Mouse (Mus musculus): ENCODE measurements around the gene Medag. TPM values are rescaled to one million over a fixed set of nuclear protein-coding genes. Genes with fewer than 3 reads are reported as not detected.

The Medag gene
- 10 to 100 TPM; 16.8 to 17.1 TPM for total RNA-seq (2021)
- long read RNA-seq, experiment 1, transcript Medag-201 (5 exons, 2,953 nt), result major isoform, 11 of 12 reads
- long read RNA-seq, experiment 1, partial matches to known transcripts, result 1 of 12 reads
- long read RNA-seq, experiment 1, other reads (novel, unspliced or antisense), result 0 of 12 reads
- long read RNA-seq, experiment 2, transcript Medag-201 (5 exons, 2,953 nt), result major isoform, 18 of 19 reads
- long read RNA-seq, experiment 2, partial matches to known transcripts, result 0 of 19 reads
- long read RNA-seq, experiment 2, other reads (novel, unspliced or antisense), result 1 of 19 reads

DNA sequence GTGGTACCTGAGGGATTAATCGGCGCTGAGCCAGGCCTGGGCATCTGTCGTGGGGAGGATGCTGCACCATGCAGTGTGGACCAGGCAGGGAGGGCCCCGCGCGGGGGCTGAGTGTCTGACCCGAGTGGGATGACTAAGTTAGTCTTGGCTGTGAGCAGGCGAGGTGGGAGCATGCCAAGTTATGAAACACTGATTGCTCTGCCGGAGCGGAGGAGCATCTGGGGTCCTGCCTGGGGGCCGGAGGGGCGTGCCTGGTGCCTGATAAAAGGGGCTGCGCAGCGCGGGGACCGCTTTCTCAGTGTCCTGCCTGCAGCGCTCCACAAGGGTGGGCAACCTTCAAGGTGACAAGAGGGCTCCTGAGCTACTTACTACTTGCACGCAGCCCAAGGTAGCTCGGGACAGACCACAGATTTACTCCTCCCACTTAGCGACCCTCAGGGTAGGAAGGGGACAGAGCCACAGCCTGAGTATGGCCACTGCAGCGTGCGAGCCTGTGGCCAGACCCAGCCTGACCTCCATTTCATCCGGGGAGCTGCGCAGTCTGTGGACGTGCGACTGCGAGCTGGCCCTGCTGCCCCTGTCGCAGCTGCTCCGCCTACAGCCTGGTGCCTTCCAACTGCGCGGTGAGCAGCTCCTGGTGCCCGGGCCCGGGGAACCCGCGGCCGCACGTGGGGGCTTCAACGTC, at the start of gene Medag:
Medag (plus strand) TSS at position 241 of the 685 bp plus-strand sequence.
- intact Hi-C loops (cut with DNase I; ENCODE audit: low total_unique reads), result no loop called here
- DNase-seq, result peak; percentile 88

DNA sequence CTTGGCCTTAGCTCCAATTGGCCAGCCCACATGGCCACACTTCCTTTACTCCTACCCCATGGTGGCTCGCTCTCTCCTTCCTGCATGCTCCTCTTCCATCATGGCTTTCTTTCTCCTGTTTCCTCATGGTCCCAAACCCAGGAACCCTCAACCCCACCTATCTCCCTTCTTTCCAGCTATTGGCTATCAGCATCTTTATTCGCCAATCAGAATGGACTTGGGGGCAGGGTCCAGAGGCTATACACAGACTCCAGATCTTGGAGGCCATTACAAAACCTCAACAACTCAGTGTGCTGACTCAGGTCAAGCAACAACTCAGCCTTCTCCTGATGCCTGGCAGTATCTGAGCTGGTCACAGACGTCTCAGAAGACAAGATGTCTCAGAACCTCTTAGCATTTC, 48.9 kb upstream of the Medag start:
- intact Hi-C loops (cut with DNase I; ENCODE audit: low total_unique reads), result no loop called here
- DNase-seq, result no peak

DNA sequence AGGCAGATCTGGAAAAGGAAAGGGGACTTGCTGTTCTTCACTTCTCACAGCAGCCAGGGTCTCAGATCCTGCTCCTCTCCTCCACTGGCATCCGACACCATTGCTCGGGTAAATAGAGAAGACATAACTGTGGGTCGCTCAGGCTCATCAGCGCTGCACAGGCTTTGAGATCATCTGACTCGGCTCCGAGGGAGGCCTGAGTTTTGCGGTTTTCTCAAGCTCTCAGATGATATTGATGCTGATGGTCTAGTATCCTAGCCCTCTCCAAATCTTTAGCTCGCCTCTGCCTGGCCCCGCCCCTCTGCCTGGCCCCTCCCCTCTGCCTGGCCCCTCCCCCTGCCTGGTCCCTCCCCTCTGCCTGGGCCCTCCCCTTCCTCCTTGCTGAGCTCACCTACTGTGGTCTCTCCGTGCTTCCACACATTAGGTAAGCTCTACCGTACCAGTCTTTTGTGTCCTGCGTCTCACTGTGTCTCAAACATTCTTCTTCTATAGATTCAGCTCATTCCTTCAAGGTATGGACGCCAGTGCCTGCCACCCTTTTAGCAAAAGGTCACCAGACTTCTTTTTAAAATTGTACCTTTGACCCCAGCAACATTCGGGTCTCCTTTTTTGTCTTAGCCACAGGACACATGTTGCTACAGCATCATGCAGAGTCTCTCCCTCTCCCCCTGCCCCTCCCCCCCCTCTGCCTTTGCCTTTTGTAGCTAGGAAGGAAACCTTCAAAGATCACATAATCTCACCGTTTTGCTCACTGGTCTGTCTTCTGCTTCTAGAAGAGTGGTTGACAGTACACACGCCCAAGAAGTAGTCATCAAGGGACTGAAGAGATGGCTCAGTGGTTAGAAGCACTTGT, 47.4 kb upstream of the Medag start:
- no peak for DNase-seq
- intact Hi-C loops (cut with DNase I; ENCODE audit: low total_unique reads), result no loop called here

DNA sequence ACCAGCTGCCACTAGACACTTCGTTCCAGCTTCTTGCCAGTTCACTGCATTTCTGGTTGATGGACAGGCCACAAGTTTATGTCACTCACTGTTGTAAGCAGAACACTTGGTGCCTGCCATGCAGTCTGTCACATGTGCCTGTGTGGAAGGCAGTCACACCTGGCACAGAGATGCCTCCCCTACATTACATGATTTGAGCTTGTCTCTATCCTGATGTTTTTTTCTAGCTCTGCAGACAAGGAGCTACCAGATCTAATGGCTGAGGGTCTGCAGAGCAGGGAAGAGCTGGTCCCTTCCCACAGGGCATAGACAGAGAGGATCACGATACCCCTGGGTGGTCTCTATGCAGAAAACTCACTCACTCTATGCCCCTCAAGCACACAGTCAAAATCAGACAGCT, 44.5 kb upstream of the Medag start:
- no peak for DNase-seq
- intact Hi-C loops (cut with DNase I; ENCODE audit: low total_unique reads), result no loop called here

DNA sequence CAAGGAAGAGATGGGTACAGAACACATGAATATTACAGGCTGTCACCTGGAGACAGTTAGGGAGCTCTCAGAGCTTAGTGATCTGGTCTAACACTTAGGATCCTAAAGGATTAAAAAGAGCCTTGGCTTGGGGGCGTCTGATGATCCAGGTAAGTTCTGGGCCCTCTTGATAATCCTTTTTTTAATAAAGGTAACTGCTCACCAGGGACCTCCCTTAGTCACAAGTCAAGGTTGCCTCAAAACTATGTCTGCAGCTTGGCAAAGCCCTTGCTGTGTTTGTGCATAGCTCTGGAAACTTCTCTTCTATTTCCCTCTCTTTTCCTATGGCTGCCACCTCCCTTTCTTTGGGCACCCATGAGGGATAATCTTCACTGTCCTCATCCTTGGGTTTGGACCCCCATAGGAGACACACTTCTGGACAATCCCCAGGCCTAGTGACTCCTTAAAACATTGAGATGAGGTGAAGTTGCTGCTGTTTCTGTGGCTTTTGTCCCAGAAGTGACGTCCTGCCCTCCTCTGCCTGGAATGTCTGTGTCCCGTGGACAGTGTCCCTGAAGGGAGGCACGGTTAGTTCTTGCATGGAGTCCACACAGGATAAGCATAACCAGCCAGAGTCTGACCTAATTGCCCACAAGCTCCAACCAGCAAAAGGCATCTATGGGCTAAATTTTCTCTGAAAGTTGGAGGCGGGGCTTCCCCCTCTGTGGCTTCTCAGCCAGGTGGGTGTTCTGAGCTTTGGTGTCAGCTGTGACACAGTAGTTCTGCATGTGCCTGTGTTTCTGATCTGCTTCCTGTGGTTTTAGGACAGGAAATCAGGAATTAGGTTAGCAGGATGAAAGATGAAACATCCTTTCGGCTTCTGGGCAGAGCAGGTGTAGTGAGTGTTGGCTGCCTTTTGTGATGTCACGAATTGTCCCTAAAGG, 43.7 kb upstream of the Medag start:
- intact Hi-C loops (cut with DNase I; ENCODE audit: low total_unique reads), result no loop called here
- no peak for DNase-seq

DNA sequence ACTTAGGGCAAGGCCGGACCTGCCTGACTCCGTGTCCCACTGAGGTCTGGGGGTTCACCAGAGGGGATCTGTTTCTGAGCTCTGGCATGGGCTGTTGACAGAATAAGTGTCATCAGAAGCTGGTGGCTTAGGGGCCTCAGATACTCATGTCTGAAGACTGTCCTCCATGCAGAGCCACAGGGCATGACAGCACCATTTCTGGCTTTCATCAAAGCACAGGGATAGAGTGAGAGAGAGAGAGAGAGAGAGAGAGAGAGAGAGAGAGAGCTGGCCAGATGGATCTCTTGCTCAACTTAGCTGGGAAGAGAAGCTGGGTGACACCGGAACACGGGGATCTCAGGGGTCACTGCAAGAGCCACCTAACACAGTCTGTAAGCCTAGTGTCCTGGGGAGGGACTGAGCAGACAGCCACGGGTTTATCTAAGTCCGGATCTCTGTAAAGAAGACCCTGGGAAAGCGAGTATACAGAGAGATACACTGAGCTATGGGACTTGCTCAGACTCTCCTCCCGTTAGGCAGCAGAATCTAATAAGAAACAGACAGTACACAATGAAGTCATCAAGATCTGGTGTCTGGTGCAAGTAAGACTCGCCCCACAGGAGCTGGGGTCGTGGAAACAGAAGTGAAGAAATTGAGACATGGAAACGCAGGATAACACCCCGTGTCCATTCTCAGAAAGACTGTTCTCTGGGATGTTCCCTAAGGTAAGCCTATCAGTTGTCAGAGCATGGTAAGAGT, 42.8 kb upstream of the Medag start:
- intact Hi-C loops (cut with DNase I; ENCODE audit: low total_unique reads), result no loop called here

DNA sequence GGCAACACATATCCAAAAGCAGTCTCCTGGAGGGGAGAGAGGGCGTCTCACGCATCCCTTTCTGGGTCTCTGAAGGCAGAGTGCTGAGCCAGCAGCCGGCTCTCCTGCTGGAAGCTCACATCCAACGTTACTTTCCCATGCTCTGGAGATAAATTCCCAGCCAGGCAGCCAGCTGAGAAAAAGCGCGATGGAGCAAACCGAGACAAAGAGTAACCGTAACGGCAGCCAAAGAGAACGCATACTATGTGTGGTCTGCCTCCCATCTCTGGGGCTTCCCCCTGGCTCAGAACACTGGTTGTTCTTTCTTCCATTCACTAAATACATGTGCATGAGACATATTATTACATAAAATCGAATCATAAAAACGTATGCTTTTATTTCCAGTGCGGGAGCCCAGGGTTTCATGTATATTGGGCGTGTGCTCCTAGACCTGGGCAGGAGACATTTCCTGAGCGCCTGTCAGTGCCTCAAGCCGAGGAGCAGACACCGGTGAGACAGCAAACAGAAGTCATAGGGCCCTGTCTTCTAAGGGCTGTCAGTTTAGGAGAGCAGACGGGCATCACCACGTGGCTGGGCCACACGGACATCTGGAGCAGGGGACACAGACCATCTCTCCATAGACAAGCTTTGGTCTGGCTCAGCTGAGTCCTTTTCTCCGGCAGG, 42.0 kb upstream of the Medag start:
- DNase-seq, result no peak
- intact Hi-C loops (cut with DNase I; ENCODE audit: low total_unique reads), result no loop called here

More for the DNA sequence above, 42.8 kb upstream of the Medag start:
- no peak for DNase-seq

DNA sequence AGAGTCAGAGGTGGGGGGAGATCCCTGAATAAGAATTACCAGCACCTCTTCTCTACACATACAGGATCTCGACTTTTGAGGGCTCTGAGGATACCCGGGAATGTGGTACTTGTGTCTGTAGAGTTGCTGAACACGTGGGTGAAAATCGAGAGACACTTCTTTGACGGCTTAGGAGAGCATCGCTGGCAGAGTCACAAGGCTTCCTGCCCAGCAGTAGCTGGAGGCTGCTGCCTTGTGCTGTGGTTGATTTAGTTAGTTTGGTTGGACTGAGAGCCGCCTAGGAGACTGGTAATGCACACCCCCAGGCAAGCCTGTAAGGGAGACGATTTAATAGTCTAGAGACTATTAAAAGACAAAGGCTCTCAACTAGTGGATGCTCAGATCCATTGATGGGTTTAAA, 39.5 kb upstream of the Medag start:
- intact Hi-C loops (cut with DNase I; ENCODE audit: low total_unique reads), result no loop called here
- DNase-seq, result no peak

DNA sequence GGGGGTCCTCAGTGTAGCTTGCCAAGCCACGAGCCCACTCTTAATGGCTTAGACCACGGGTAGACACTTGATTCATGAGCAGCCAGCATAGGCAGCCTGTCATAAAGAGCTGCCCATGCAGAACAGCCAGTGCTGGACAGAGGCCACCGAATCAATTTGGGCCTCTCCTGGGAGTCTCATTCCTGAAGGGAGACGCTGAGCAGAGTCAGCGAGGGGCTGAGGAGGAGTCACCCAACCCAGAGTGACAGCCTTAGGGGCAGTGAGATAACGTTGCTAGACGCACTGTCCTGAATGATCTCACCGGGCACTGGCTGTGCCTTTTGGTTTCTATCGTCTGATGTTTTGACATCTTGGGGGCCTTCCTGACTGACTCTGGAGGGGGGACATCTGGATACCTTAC, 38.3 kb upstream of the Medag start:
- intact Hi-C loops (cut with DNase I; ENCODE audit: low total_unique reads), result no loop called here
- DNase-seq, result no peak

DNA sequence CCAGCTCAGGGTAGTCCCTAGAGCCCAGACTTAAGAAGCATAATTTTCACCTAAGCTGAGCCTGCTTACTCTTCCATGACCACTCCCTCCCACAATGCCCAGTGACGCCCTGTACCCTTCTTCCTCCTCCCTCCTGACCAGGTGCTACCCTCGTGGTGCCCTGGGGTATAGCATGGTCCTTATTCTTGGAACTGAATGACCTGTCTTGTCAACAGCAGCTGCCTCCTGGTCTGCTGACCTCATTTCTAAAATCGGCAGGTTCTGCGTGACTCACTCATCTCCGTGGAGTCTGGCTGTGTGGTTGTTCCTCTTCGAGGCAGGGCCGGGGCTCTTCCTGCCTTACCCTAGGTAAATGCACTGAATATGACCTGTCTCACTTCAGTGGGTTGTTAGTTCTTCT, 37.5 kb upstream of the Medag start:
- no peak for DNase-seq

DNA sequence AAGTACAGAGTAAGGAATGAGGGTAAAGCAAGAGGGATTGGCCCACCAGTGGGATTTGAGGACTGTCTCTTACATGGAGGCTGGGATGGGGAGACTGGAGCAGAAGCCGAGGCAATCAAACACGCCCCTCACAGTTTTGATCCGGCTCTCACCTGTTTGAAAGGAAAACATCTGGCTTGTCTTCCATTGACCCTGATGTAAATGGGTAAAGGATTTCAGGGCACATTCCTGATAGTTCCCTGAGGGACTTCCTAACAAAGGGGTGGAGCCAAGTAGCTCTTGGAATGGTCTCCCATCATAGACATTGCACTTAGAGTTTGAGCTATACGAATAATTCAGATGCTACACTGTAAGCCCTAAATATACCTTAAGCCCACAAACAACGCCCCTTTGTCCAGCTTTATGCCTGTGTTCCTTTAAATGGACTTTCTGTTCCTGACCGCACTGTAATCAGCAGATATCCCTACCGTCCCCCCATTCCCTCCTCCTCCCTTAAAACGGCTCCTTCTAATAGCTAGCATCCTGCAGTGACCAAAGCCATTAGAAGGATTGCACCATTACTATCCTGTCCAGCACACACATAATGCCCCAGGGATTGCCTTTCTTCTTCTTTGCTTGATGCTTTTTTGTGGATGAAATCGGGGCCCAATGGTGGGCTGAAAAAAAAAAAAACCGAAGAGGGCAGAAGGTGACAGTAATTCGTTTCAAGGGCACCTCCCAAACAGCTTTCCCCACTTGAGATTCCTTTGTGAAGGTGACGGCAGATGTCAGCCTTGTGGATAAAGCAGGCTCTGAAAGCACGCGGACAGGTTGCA, 36.3 kb upstream of the Medag start:
- intact Hi-C loops (cut with DNase I; ENCODE audit: low total_unique reads), result no loop called here
- DNase-seq, result no peak

More for the DNA sequence above, 37.5 kb upstream of the Medag start:
- intact Hi-C loops (cut with DNase I; ENCODE audit: low total_unique reads), result no loop called here

DNA sequence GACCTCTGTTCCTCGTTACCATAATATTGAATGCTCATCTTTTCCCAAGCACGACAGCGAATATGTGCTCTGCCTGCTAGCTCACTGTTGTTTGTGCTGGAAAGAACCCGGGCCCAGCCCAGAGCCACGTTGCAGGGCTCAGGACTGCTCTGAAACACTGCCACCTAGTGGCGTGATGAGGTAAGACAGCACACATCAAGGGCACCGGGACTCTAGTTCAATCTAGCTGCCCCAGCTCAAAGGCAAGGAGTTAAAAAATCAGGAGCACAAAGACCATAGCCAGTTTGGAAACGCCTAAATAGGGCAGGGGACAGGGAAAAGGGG, 35.7 kb upstream of the Medag start:
- peak; percentile 89 for DNase-seq
- intact Hi-C loops (cut with DNase I; ENCODE audit: low total_unique reads), result no loop called here

DNA sequence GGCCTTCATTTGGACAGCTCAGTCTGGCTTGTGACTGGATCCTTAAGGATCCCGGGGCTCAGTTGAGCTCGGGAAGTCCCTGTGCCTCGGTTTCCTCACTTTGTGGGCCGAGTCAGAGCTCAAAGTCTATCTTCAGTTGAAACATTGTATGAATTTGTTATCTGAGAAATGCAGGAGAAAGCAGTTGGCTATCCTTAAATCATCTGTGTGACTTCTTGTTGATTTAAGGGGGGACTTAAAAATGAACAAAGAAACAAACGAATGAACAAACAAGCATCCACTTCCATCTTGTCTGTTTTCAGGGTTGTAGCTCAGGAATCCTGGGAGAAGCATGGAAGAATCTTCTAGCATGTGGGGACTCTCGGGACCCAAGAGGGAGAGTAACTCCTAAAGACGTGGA, 35.2 kb upstream of the Medag start:
- intact Hi-C loops (cut with DNase I; ENCODE audit: low total_unique reads), result no loop called here
- DNase-seq, result no peak

DNA sequence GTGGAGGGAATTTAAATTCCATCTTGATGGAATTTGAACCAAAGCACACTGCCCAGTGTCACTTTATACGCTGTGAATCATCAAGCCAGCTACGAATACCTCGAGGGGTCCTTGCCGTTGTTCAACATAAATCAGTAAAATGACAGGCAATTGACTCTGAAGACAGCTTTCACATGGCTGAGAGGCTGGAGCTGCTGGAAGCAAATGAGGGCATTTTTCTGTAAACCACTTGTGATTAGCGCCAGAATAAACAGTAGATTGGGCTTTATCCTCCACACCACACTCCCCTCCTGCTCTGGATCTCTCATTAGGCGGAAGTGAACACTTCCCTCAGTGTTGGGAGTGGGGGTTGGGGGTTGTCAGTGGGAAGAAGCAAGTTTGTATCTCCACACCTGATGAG, 34.3 kb upstream of the Medag start:
- intact Hi-C loops (cut with DNase I; ENCODE audit: low total_unique reads), result no loop called here
- DNase-seq, result no peak

DNA sequence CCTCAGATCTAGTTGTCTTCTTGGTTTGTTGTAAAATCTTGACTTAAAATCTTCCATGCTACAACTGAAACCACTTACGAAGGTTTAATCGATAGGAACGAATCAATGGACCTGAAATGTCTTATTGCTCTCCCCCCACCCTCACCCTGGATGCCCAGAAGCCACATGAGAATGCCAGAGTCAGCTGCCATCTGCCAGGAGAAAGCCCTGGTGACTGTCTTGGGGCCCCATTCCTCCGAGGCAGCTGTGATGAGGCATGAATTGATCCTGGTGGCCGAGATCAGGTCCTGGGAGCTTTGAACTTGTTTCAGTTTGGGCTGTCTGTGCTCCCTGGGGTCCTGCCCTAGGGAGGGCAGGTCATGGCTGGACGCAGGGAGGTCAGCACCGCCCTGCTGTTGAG, 33.0 kb upstream of the Medag start:
- no peak for DNase-seq
- intact Hi-C loops (cut with DNase I; ENCODE audit: low total_unique reads), result no loop called here

DNA sequence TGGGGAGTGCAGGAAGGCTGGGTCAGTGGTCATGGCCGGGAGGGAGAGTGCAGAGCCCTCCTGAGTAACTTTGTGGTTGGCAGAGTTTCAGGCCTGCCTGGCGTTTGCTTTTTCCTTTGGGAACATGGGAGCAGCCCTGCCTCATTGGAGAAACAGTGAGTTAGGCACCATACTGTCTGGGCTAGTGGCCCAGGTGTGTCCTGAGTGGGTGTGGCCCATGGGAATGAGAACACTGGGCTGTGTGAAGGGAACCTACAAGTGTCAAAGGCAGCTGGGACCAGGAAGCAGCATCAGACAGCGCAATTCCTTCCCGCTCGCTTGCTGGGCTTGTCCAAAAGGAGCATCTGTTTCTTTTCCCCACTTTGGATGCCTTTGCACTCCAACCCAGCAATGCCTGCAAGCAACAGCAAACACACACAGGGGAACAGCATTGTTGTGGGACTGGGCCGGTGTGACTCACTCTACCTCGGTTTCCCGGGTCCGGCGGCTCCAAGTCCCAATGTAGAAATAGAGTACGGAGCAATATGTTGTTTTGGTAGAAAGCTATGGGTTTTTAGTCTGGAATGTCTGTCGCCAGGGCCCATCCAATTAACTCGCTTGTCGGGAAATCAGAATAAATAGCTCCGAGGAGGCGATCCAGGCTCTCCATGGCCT, 32.3 kb upstream of the Medag start:
- intact Hi-C loops (cut with DNase I; ENCODE audit: low total_unique reads), result no loop called here
- peak; percentile 41 for DNase-seq

DNA sequence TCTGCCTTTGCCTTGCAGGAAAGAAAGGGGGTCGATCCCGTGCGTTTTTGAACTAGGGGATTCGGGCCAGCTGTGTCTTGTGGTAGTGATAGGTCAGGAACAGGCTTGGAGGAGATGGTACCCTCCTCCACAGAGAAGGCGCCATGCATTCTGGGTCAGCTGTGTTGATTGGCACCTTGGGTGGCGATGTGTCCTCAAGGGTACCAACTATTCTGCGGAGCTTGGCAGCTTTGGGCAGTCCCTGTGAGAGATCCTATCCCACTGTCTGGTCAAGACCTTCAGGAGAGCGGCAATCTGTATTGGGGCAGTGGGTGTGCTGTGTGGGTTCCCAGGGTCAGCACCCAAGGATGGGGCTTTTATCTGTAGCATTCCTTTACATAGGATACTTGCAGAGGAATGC, 31.7 kb upstream of the Medag start:
- no peak for DNase-seq
- intact Hi-C loops (cut with DNase I; ENCODE audit: low total_unique reads), result no loop called here
